Mouse (Mus musculus): ENCODE measurements around the gene Neurl1a.

Gene Neurl1a

DNA sequence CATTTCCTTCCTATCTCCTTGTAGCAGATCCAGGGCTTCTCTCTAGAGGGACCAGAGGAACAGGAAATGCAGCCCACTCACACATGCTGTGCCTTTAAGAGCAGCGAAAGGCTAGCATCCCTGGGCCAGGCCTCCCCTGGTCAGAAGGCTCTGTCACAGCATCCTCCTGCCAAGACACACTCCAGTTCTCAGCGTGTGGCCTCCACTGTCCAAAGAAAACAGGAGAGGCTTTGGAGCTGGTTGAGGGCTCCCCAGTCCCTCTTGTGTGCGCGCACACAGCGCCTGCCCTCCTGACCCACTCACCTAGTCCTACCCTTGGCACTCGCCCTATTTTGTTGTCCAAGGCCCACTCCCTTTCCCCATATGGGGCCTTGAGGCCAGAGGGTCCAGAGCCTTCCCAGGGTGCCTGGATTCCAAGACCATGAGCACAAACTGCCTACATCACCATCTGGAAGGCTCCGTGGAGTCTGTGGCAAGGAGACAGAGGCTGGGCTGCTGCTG is 113.9 kb downstream of the Neurl1a start:
- no peak for DNase-seq

DNA sequence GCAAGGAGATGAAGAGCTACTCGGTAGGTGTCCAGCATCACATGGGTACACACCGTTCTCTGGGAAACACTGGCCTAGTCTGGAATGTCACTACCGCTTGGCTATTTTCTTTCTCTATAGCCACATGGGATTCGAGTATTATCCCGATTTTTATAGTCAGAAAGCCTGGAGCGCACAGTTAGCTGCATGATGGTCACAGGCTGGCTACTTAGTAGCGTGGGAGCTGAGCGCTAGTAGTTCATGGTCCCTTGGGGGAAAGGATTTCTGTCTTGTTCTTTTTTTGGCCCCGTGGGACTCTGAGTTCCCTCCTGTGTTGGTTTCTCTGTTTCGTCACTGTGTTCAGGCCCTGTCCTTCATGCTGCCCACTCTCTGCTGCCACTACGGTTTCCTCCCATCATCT is 119.5 kb downstream of the Neurl1a start:
- DNase-seq = no peak

DNA sequence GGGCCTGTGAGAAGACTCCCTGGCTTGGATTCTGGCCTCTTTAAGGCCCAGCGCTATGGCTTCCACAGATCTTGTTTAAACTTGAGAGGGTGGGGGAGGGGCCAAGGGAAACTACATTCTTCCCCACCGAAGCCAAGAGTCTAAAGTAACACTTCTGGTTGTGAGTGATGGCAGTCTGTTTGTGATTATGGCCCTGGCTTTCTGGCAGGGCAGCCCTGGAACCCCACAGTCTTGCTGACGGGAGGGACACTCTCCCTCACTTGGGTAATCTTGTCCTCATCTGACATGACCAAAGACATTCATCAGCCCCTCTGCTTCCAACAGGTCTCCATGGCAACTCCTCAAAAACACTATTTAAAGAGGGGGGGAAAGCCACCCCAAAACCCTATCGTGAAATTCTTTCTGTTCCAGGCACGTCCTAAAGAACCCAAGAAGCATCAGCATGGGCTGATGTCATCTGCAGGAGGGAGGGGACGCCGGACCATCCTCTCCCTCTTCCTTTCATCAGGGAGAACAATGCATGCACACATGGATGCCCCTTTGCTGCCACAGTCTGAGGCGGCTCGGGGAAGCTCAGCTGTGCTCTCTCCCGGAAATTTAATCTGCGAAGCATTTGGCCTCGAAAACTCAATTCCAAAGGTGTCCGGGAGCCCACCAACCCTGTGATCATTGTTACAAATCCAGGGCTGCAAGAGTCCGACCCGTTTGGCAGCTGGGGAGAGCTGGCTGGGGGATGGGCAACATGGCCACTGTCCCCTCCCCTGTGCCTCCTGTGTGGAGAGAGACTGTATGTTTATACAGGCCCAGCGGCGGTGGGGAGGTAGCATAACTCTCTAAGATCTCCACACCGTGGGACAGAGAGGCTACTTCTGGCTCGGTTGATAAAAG is 122.9 kb downstream of the Neurl1a start:
- no peak for DNase-seq

DNA sequence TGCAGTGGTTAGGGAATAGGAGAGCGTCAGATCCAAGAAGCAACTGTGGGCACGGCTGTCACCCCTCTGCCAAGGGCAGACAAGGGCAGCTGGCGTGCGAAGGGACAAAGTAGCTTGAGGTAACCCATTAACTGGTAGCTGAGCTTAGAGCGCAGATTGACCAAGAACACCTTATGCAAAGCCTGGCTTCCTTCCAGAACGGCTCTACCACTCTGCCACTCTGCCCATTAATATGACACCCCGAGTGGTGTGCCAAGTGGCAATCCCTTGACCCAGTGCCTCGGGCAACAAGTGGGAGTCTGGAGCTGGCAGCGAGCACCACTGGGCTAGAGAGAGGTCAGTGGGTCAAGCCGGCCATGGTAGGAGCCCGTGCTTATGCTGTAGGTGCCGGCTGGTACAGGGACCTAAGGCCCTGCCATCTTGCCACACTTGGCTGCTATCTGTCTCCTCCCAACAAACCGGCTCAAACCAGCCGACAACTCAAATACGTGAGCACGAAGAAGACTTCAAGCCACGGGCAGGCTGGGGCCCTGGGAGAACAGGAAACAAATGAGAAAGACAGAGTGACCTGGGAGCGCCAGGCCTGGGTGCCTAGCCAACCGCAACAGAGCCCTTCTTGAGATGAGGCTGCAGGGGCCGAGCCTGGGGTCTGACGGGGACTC is 123.7 kb downstream of the Neurl1a start:
- DNase-seq = peak; percentile 89

DNA sequence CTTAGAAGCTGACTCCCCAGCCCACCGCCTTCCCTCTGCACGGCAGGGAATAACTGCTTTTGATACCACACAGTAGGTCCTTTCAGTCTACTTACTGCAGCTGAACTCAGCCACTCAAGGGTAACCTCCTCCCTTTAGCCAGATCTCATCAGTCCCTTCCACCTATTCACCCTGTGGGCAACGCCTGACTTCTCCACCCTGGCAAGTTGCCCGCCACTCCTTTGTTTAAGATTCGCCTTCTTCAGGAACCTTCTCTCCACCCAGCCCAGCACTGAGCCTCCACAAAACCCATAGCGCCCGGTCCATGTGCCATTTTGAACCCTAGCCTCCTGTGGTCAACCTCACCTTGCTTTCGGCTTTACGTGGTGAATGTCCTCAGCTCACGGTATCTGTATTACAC is 124.5 kb downstream of the Neurl1a start:
- DNase-seq = no peak

DNA sequence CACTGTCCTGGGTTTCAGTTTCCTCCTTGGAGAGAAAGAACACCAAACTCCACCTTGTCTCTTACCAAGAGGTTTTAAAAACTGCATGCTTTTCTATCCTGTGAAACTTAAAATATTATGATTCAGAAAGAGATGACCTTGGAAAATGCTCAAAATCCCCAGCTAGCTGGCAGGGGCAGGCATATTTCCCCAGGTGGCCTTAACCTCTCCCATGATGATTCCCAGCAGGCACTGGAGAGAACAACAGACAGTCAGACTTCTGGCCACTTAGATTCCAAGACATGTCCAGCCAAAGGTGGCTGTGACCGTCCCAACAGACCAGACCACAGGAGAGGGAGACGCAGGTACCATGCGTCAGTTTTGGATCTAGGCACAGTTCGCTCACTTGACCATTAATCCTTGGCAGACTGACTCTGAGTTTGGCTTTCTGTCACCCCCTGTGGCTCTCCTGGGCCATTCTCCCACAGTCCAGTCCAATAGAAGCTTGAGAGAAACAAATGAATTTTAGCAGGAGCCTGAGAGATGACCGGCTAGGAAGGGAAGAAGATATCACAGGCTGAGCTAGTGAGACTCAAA is 125.6 kb downstream of the Neurl1a start:
- DNase-seq = no peak

DNA sequence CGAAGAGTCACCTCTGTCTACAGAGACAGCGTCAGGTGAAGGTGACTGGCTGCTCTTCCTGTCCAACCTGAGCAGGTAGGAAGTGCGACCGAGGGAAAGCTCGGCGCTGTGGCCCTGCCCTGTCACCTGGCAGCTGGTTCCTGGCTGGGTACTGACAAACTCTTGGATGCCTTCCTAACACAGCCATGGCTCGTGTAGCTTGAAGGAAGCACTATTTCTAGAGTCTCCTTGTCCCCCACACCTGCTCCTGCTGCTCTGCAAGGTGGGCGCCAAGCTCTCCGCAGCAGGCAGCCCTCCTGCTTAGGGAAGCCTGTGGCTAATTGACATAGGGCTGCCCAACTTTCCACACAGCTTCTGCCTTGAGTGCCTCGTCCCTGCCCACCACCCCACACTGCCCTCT is 126.8 kb downstream of the Neurl1a start:
- DNase-seq = no peak

DNA sequence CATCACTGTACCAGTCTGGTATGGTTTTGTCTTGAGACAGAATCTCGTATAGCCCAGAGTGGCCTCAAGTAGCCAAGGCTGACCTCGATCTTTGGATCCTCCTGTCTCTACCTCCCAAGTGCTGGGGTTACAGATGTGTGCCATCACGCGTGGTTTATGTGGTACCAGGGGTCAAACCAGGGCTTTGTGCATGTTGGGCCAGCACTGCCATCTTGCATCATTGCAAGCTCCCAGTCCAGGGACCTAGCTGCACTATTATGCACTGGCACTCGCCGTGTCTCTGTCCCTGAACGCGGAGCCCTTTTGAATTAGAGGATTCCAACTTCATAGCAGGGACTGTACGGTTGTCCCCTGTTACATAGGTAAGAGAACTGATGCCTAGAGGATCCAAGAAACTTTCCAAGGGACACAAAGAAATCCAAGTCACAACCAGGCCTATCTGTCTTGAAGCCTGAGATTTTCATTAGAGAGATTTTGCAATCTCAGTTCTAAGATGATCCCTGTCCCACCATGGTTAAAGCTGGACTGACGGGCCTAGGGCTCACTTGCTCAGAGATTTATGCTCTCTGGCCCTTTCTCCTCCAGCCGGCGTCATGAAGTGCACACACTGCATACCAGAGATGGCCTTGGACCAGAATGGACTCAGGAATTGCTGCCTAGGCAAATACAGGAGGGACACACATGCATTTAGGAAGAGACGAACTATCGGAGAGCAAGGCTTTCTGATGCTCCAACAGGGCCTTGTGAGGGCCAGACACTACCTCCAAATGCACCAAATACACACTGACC is 127.7 kb downstream of the Neurl1a start:
- DNase-seq = no peak

DNA sequence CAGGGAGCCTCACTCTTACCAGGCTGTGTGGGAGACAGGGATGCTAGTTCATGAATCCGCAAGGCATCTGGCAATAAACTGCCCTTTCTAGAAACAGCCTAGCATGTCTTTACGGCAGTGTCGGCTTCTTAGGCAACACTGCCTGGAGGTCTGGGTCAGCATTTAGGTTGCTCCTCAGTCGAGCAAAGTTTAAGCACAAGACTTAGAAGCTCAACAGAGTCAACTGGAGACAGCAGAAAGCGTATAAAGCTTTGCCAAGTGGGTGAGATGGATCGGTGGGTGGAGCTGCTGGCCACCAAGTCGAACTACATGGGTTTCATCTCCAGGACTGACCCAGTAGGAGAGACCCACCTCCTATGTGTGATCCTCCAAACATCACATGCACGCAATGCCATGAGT is 128.3 kb downstream of the Neurl1a start:
- no peak for DNase-seq
